Mouse (Mus musculus): ENCODE data around the gene A530084C06Rik. TPM values are rescaled to one million over a fixed set of nuclear protein-coding genes. Genes with fewer than 3 reads are reported as not detected.

Gene A530084C06Rik
- polyA plus RNA-seq, 1 experiment from 2014 or later = not detected

DNA sequence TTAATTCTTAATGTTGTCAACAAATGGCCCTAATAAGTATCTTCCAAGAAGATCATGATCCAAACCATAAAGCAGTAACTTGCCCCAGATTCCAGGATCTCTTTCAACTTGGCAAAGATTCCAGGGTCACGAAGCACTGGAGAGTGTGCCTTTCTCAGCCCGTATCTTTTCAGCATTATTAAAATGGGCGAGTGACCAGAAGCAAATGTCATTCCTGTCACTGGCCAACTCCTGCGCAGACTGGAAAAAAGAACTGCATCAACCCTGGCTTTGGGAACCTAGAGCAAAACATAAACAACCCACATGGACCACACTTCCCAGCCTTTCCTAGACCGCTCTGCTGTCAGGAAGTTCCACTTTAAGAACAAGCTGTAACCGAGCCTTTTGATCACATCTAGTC lies 5.3 kb upstream of the A530084C06Rik start:
- Histone ChIP-seq H3K4me3 (ENCODE audit: low read depth, low read length) (no peak overlapping the region; the same call in 1 of the 2 replicates), H3K27me3 (replicated peaks; ENCODE audit: insufficient read depth, low read length) (peaks cover 3% of the 10 kb centered on the region; the same call in 1 of the 2 replicates), H3K4me1 (ENCODE audit: insufficient read depth, low read depth, low read length) (no peaks in the 10 kb centered on the region), H3K9ac (replicated peaks; ENCODE audit: low read depth) (no peak overlapping the region), H3K4me2 (replicated peaks; ENCODE audit: low read depth, low read length) (peak overlapping the region; percentile 33; the same call in 1 of the 2 replicates), H3K27ac (ENCODE audit: low read length) (no peak overlapping the region), H3K9me3 (ENCODE audit: low read length) (no peaks in the 10 kb centered on the region), H3K36me3 (ENCODE audit: insufficient read depth, low read length) (no peaks in the 10 kb centered on the region)
- ATAC-seq = no peak
- DNase-seq (ENCODE audit: low spot score) = no peak
- 32% methylated on average over 6 of the region's 6 CpGs for WGBS
- no peak for TF ChIP-seq CTCF (IDR thresholded peaks at IDR 0.05)
- TF ChIP-seq EP300 (IDR thresholded peaks at IDR 0.05) = no peak

DNA sequence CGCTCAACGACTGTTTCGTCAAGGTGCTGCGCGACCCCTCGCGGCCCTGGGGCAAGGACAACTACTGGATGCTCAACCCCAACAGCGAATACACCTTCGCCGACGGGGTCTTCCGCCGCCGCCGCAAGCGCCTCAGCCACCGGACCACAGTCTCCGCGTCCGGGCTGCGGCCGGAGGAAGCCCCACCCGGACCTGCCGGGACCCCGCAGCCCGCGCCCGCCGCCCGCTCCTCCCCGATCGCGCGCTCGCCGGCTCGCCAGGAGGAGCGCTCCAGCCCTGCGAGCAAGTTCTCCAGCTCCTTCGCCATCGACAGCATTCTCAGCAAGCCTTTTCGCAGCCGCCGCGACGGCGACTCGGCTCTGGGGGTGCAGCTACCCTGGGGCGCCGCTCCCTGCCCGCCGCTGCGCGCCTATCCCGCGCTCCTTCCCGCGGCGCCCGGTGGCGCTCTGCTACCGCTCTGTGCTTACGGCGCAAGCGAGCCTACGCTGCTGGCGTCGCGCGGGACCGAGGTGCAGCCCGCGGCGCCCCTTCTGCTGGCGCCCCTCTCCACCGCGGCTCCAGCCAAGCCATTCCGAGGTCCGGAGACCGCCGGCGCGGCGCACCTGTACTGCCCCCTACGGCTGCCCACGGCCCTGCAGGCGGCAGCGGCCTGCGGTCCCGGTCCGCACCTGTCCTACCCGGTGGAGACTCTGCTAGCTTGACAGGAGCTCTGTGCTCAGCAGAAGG lies 449 bp upstream of the A530084C06Rik start:
- H3K27me3 ChIP-seq (replicated peaks; ENCODE audit: insufficient read depth, low read length) = peaks cover 9% of the 10 kb centered on the region; the same call in 1 of the 2 replicates
- H3K4me2 ChIP-seq (replicated peaks; ENCODE audit: low read depth, low read length) = peak overlapping the region; percentile 99
- DNase-seq (ENCODE audit: low spot score) = peak; percentile 68
- TF ChIP-seq CTCF (IDR thresholded peaks at IDR 0.05) = peak; percentile 83
- no peak for TF ChIP-seq EP300 (IDR thresholded peaks at IDR 0.05)
- peak overlapping the region; percentile 56 for H3K9ac ChIP-seq (replicated peaks; ENCODE audit: low read depth)
- no peaks in the 10 kb centered on the region for H3K36me3 ChIP-seq (ENCODE audit: insufficient read depth, low read length)
- under 1% methylated on average over 81 of the region's 92 CpGs for WGBS
- peak; percentile 68 for ATAC-seq
- H3K4me1 ChIP-seq (ENCODE audit: insufficient read depth, low read depth, low read length) = 0 out of 2 replicates have a peak, but pooled peaks cover 2% of the 10 kb centered on the region
- no peaks in the 10 kb centered on the region for H3K9me3 ChIP-seq (ENCODE audit: low read length)
- H3K27ac ChIP-seq (ENCODE audit: low read length) = 0 out of 2 replicates have a peak overlapping the region, but pooled peaks have one; percentile 43
- H3K4me3 ChIP-seq (ENCODE audit: low read depth, low read length) = peak overlapping the region; percentile 62

DNA sequence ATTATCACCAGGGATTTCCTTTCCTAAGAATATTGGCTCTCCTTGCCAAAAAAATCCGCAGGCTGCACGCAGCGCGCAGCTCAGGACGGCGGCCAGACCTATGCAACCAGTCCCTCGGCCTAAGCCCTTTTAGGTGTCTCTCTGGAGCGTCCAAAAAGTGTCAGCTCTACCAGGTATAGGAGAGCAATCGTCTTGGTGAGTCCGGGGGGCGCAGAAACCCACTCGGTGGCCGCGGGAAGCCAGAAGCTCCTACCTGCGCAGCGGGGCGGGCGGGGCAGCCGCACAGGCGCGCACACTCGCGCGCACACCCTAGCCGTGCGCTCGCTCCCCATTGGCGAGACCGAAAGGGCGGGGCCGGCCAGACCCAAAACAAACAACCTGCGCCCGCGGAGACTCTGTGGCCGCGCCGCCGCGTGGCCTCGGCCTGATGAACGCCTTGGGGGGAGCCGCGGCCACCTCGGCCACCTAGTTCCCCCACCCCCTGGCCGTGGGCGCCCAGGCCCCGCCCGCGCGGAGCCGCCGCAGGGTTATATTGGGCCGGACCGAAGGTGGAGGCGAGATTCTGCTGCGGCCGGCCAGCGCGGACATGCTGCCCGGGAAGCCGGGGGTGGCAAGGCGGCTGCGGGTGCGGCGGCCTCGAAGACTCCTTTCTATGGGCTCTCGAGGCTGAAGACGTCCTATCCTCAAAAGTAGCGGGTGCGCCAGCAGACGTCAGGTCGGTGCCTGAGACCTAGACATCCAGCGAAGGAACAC lies 1.2 kb downstream of the A530084C06Rik start:
- DNase-seq (ENCODE audit: low spot score) (peak; percentile 79), ATAC-seq (peak; percentile 83)
- Histone ChIP-seq H3K9ac (replicated peaks; ENCODE audit: low read depth) (peak overlapping the region; percentile 56; the same call in 1 of the 2 replicates), H3K4me3 (ENCODE audit: low read depth, low read length) (peak overlapping the region; percentile 62), H3K4me2 (replicated peaks; ENCODE audit: low read depth, low read length) (peak overlapping the region; percentile 99), H3K9me3 (ENCODE audit: low read length) (no peaks in the 10 kb centered on the region), H3K27me3 (replicated peaks; ENCODE audit: insufficient read depth, low read length) (peaks cover 9% of the 10 kb centered on the region; the same call in 1 of the 2 replicates), H3K27ac (ENCODE audit: low read length) (peak overlapping the region; percentile 58; the same call in 1 of the 2 replicates), H3K36me3 (ENCODE audit: insufficient read depth, low read length) (no peaks in the 10 kb centered on the region), H3K4me1 (ENCODE audit: insufficient read depth, low read depth, low read length) (0 out of 2 replicates have a peak, but pooled peaks cover 2% of the 10 kb centered on the region)
- TF ChIP-seq CTCF (IDR thresholded peaks at IDR 0.05) (no peak), EP300 (IDR thresholded peaks at IDR 0.05) (no peak)
- under 1% methylated on average over 65 of the region's 73 CpGs for WGBS

DNA sequence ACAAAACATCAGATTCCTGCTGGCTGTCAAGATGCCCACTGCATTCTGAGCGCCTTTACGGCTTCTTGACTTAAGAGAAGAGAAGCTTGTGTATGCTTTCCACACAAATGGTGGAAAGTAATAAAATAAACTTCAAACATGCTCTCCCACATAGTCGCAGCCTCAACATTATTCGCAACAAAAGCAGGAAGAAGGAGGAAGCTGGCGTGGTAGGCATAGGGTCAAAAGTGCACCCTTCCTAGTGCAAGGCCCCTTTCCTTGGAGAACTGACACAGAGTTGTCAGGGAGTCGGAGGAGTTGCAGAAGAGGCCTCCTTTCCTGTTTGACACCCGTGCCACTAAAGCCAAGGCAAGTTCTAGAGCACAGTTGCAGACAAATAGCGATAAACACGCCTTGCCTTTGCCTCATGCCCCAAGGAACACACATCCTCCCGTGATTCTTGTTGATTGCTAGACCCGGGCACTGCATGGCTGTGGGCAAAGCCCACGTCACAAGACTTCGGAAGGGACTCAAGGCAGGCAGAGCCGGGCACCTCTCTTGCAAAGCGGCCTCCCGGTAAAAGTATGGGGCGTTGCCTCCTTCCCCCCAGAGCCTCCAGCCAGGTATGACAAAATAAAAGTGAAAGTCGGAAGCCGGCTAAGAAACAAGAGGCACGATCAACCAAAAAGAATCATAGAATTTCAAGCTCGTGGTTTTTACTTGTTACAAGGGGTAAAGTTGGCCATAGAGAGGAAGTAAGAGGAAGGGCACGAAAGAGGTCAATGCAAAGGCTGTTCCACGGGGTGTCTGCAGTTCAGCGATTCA lies 2.0 kb downstream of the A530084C06Rik start:
- peak overlapping the region; percentile 58; the same call in 1 of the 2 replicates for H3K27ac ChIP-seq (ENCODE audit: low read length)
- WGBS = 13% methylated on average over 24 of the region's 24 CpGs
- no peak for TF ChIP-seq EP300 (IDR thresholded peaks at IDR 0.05)
- TF ChIP-seq CTCF (IDR thresholded peaks at IDR 0.05) = no peak

DNA sequence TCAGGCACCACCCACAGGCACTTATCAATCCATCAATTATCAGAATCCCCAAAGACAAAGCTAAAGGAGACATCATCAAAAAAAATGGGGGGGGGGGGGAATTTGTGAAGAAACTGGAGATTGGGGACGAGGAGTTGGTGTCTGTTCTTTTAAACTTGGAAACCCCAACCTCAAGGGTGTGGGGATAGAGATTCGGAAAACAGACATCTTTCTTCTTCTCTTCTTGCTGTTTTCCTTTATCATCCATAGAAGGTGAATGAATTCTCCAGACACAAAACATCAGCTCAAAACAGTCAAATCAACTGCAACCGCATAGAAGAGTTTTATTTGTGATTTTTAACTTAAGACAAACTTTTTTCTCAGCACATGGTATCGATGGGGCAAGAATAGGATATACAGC lies 3.3 kb downstream of the A530084C06Rik start, which contains the start of gene Foxq1:
TSS of gene Foxq1 (plus strand) at position 301 of the 400 bp plus-strand sequence.
- H3K36me3 ChIP-seq (ENCODE audit: insufficient read depth, low read length) = no peaks in the 10 kb centered on the region
- H3K4me2 ChIP-seq (replicated peaks; ENCODE audit: low read depth, low read length) = no peak within 1 kb of the TSS
- H3K27ac ChIP-seq (ENCODE audit: low read length) = no peak within 1 kb of the TSS
- TF ChIP-seq EP300 (IDR thresholded peaks at IDR 0.05) (no peak), CTCF (IDR thresholded peaks at IDR 0.05) (no peak)
- ATAC-seq (no peak), DNase-seq (ENCODE audit: low spot score) (no peak)
- no peak within 1 kb of the TSS; the same call in 1 of the 2 replicates for H3K4me3 ChIP-seq (ENCODE audit: low read depth, low read length)
- H3K4me1 ChIP-seq (ENCODE audit: insufficient read depth, low read depth, low read length) = 0 out of 2 replicates have a peak, but pooled peaks cover 2% of the 10 kb centered on the region
- H3K27me3 ChIP-seq (replicated peaks; ENCODE audit: insufficient read depth, low read length) = peaks cover 9% of the 10 kb centered on the region; the same call in 1 of the 2 replicates
- WGBS = 86% methylated on average over 4 of the region's 4 CpGs
- H3K9ac ChIP-seq (replicated peaks; ENCODE audit: low read depth) = no peak within 1 kb of the TSS
- H3K9me3 ChIP-seq (ENCODE audit: low read length) = no peaks in the 10 kb centered on the region

More for the DNA sequence above, 2.0 kb downstream of the A530084C06Rik start:
- peak; percentile 50 for DNase-seq (ENCODE audit: low spot score)
- H3K36me3 ChIP-seq (ENCODE audit: insufficient read depth, low read length) = no peaks in the 10 kb centered on the region
- peak overlapping the region; percentile 62 for H3K4me3 ChIP-seq (ENCODE audit: low read depth, low read length)
- peak overlapping the region; percentile 99 for H3K4me2 ChIP-seq (replicated peaks; ENCODE audit: low read depth, low read length)
- peaks cover 9% of the 10 kb centered on the region; the same call in 1 of the 2 replicates for H3K27me3 ChIP-seq (replicated peaks; ENCODE audit: insufficient read depth, low read length)
- 0 out of 2 replicates have a peak, but pooled peaks cover 2% of the 10 kb centered on the region for H3K4me1 ChIP-seq (ENCODE audit: insufficient read depth, low read depth, low read length)
- H3K9ac ChIP-seq (replicated peaks; ENCODE audit: low read depth) = 0 out of 2 replicates have a peak overlapping the region, but pooled peaks have one; percentile 2
- no peaks in the 10 kb centered on the region for H3K9me3 ChIP-seq (ENCODE audit: low read length)
- ATAC-seq = peak; percentile 16; the same call in 1 of the 2 replicates

Measured in lung, postnatal 0 days (tissue).